Mouse (Mus musculus): ENCODE measurements around the gene Iltifb. TPM values are rescaled to one million over a fixed set of nuclear protein-coding genes. Genes with fewer than 3 reads are reported as not detected.

Gene Iltifb
- polyA plus RNA-seq, 2 experiments = not detected

Other genes with a start within 250 kb of the Iltifb start
- gene Mdm1, start 153.2 kb downstream of the Iltifb start, polyA plus RNA-seq (2012; rRNA removed) = 33.3 and 34.4 TPM in 2 replicates
- 24.7 and 25.8 TPM in 2 replicates for gene Mdm1, start 153.2 kb downstream of the Iltifb start, polyA plus RNA-seq (2014; fragmentation: Nextera tagmentation; extraction: Ambion mirVana)
- gene Il22, start 90.1 kb downstream of the Iltifb start, polyA plus RNA-seq (2012; rRNA removed) = not detected in 2 replicates
- not detected in 2 replicates for gene Il22, start 90.1 kb downstream of the Iltifb start, polyA plus RNA-seq (2014; fragmentation: Nextera tagmentation; extraction: Ambion mirVana)
- gene Gm32717, start 54.3 kb downstream of the Iltifb start, polyA plus RNA-seq (2012; rRNA removed) = 0.03 TPM in 1 of 2 replicates, not detected in the other
- not detected in 2 replicates for gene Gm32717, start 54.3 kb downstream of the Iltifb start, polyA plus RNA-seq (2014; fragmentation: Nextera tagmentation; extraction: Ambion mirVana)
- 0.03 TPM in 1 of 2 replicates, not detected in the other for gene Gm32802, start 36.4 kb downstream of the Iltifb start, polyA plus RNA-seq (2012; rRNA removed)
- not detected in 2 replicates for gene Gm32802, start 36.4 kb downstream of the Iltifb start, polyA plus RNA-seq (2014; fragmentation: Nextera tagmentation; extraction: Ambion mirVana)
- gene Gm9040, start 31.9 kb upstream of the Iltifb start, polyA plus RNA-seq (2012; rRNA removed) = not detected in 2 replicates
- not detected in 2 replicates for gene Gm9040, start 31.9 kb upstream of the Iltifb start, polyA plus RNA-seq (2014; fragmentation: Nextera tagmentation; extraction: Ambion mirVana)
- gene Gm9044, start 37.4 kb upstream of the Iltifb start, polyA plus RNA-seq (2012; rRNA removed) = not detected in 2 replicates
- gene Gm9044, start 37.4 kb upstream of the Iltifb start, polyA plus RNA-seq (2014; fragmentation: Nextera tagmentation; extraction: Ambion mirVana) = not detected in 2 replicates
- 0.04 TPM in 1 of 2 replicates, not detected in the other for gene Gm9045, start 42.8 kb upstream of the Iltifb start, polyA plus RNA-seq (2012; rRNA removed)
- 0.12 TPM in 1 of 2 replicates, not detected in the other for gene Gm9045, start 42.8 kb upstream of the Iltifb start, polyA plus RNA-seq (2014; fragmentation: Nextera tagmentation; extraction: Ambion mirVana)
- not detected in 2 replicates for gene Gm9046, start 48.2 kb upstream of the Iltifb start, polyA plus RNA-seq (2012; rRNA removed)
- gene Gm9046, start 48.2 kb upstream of the Iltifb start, polyA plus RNA-seq (2014; fragmentation: Nextera tagmentation; extraction: Ambion mirVana) = not detected in 2 replicates
- gene Gm9048, start 53.6 kb upstream of the Iltifb start, polyA plus RNA-seq (2012; rRNA removed) = not detected in 2 replicates
- 0.11 TPM in 1 of 2 replicates, not detected in the other for gene Gm9048, start 53.6 kb upstream of the Iltifb start, polyA plus RNA-seq (2014; fragmentation: Nextera tagmentation; extraction: Ambion mirVana)
- 0.04 TPM in 1 of 2 replicates, not detected in the other for gene Gm9049, start 59.1 kb upstream of the Iltifb start, polyA plus RNA-seq (2012; rRNA removed)
- gene Gm9049, start 59.1 kb upstream of the Iltifb start, polyA plus RNA-seq (2014; fragmentation: Nextera tagmentation; extraction: Ambion mirVana) = 0.12 TPM in 1 of 2 replicates, not detected in the other
- gene Ifng, start 146.0 kb upstream of the Iltifb start, polyA plus RNA-seq (2012; rRNA removed) = not detected in 2 replicates
- gene Ifng, start 146.0 kb upstream of the Iltifb start, polyA plus RNA-seq (2014; fragmentation: Nextera tagmentation; extraction: Ambion mirVana) = not detected in 2 replicates

Measured in limb, embryonic 14.5 days (tissue).